Mouse (Mus musculus) intestine, embryonic 14.5 days (tissue): ENCODE results near the gene Prelid1. TPM values are rescaled to one million over a fixed set of nuclear protein-coding genes. Genes with fewer than 3 reads are reported as not detected.

Experiments
- ATAC-seq: fragments of 200-750 bp; cut with Nextera tagmentation; replicated peaks from 2 replicates; pipeline ENCODE4 v1.8.0; 2017; ENCODE audit warnings: low read depth, moderate number of reproducible peaks, moderate TSS enrichment, moderate library complexity; ENCODE audit not compliant: low FRiP score, low TSS enrichment
- DNase-seq: peaks from one replicate; pipeline ENCODE4 v3.0.0-alpha.2; 2018; ENCODE audit warnings: low spot score
- H3K27ac ChIP-seq: fragments of 300-500 bp; sonication (generic); 2 replicates; pipeline ENCODE4 v1.5.1; 2014; ENCODE audit warnings: low read depth, mild to moderate bottlenecking, control low read depth
- H3K27me3 ChIP-seq: fragments of 300-500 bp; sonication (generic); replicated peaks from 2 replicates; pipeline ENCODE4 v1.6.1; 2014; ENCODE audit warnings: low read length, control low read depth; ENCODE audit not compliant: control insufficient read depth, insufficient read depth
- H3K36me3 ChIP-seq: fragments of 300-500 bp; sonication (generic); 2 replicates; pipeline ENCODE4 v1.6.1; 2014; ENCODE audit warnings: low read length, control low read depth; ENCODE audit not compliant: control insufficient read depth, insufficient read depth
- H3K4me1 ChIP-seq: fragments of 300-500 bp; sonication (generic); replicated peaks from 2 replicates; pipeline ENCODE4 v1.6.1; 2014; ENCODE audit warnings: low read length, control low read depth, mixed read lengths; ENCODE audit not compliant: control insufficient read depth, insufficient read depth
- H3K4me2 ChIP-seq: fragments of 300-500 bp; sonication (generic); 2 replicates; pipeline ENCODE4 v1.6.1; 2014; ENCODE audit warnings: low read length
- H3K4me3 ChIP-seq: fragments of 300-500 bp; sonication (generic); 2 replicates; pipeline ENCODE4 v1.5.1; 2014; ENCODE audit warnings: low read depth, low read length, control low read depth, mixed read lengths
- H3K9ac ChIP-seq: fragments of 300-500 bp; sonication (generic); 2 replicates; pipeline ENCODE4 v1.6.1; 2014; ENCODE audit warnings: mild to moderate bottlenecking, low read length
- H3K9me3 ChIP-seq: fragments of 300-500 bp; sonication (generic); 2 replicates; pipeline ENCODE4 v1.6.1; 2016; ENCODE audit warnings: low read length, control low read depth; ENCODE audit not compliant: control insufficient read depth
- WGBS: fragments of 180-500 bp; shearing (Covaris S2); extraction: QIAGEN DNeasy Blood & Tissue Kit; methylation state at CpG from one replicate; pipeline ENCODE4 v1.1.7; 2014; 5-methylcytosine and 5-hydroxymethylcytosine counted together
- polyA plus RNA-seq: library from polyadenylated mRNA; unstranded; fragments of >200 nt; fragmentation: Nextera tagmentation; extraction: Ambion mirVana; gene quantifications from 2 replicates; pipeline ENCODE4 v1.2.1, GENCODE M21; 2014

Prelid1 gene
- polyA plus RNA-seq, result 586 and 598 TPM in 2 replicates

- Histone ChIP-seq H3K4me3 (peak within 1 kb of the TSS; percentile 89), H3K4me1 (peaks cover 20% of the 10 kb centered on the region), H3K4me2 (peak within 1 kb of the TSS; percentile 85), H3K36me3 (peaks cover 69% of the 10 kb centered on the region), H3K9ac (peak within 1 kb of the TSS; percentile 92), H3K27ac (no peak within 1 kb of the TSS; the same call in 1 of the 2 replicates), H3K9me3 (no peaks in the 10 kb centered on the region), H3K27me3 (no peaks in the 10 kb centered on the region)
- DNase-seq (no peak), ATAC-seq (no peak)
- WGBS, result 78% methylated on average over 4 of the region's 4 CpGs
These were observed at the start of gene Prelid1 for GRCm38 (mm10) chr13:55319931-55320533. Gene Prelid1, plus strand, starts transcription at chr13:55320500.

GRCm38 (mm10) chr13:55277203-55277602 lies 43.1 kb upstream of the Prelid1 start:
- ATAC-seq (no peak), DNase-seq (no peak)
- H3K4me2 ChIP-seq, result no peak overlapping the region
- WGBS, result 88% methylated on average over 5 of the region's 5 CpGs
- no peaks in the 10 kb centered on the region for H3K27me3 ChIP-seq
- no peak overlapping the region for H3K4me3 ChIP-seq
- no peak overlapping the region for H3K9ac ChIP-seq
- no peaks in the 10 kb centered on the region for H3K9me3 ChIP-seq
- no peak overlapping the region for H3K27ac ChIP-seq
- H3K4me1 ChIP-seq, result no peaks in the 10 kb centered on the region
- H3K36me3 ChIP-seq, result peaks cover 64% of the 10 kb centered on the region

- no peak overlapping the region for H3K9ac ChIP-seq
- H3K27ac ChIP-seq, result no peak overlapping the region
- no peaks in the 10 kb centered on the region for H3K9me3 ChIP-seq
- peaks cover 64% of the 10 kb centered on the region for H3K36me3 ChIP-seq
- 92% methylated on average over 5 of the region's 5 CpGs for whole genome bisulfite sequencing
- no peaks in the 10 kb centered on the region for H3K27me3 ChIP-seq
- no peaks in the 10 kb centered on the region for H3K4me1 ChIP-seq
- ATAC-seq (no peak), DNase-seq (no peak)
- H3K4me2 ChIP-seq, result no peak overlapping the region
- H3K4me3 ChIP-seq, result no peak overlapping the region
These were observed 42.7 kb upstream of the Prelid1 start for GRCm38 (mm10) chr13:55277646-55278045.

- Histone ChIP-seq H3K4me2 (no peak overlapping the region), H3K9me3 (no peaks in the 10 kb centered on the region), H3K4me1 (no peaks in the 10 kb centered on the region), H3K36me3 (peaks cover 81% of the 10 kb centered on the region), H3K27ac (no peak overlapping the region), H3K4me3 (no peak overlapping the region), H3K9ac (no peak overlapping the region), H3K27me3 (no peaks in the 10 kb centered on the region)
- DNase-seq (no peak), ATAC-seq (no peak)
- 87% methylated on average over 3 of the region's 3 CpGs for WGBS
These were observed 31.4 kb upstream of the Prelid1 start for GRCm38 (mm10) chr13:55288854-55289253.

- H3K4me1 ChIP-seq, result no peaks in the 10 kb centered on the region
- no peak overlapping the region for H3K27ac ChIP-seq
- H3K4me2 ChIP-seq, result no peak overlapping the region
- ATAC-seq (no peak), DNase-seq (no peak)
- H3K9me3 ChIP-seq, result no peaks in the 10 kb centered on the region
- no peak overlapping the region for H3K4me3 ChIP-seq
- no peak overlapping the region for H3K9ac ChIP-seq
- 91% methylated on average over 1 of the region's 1 CpGs for WGBS
- H3K36me3 ChIP-seq, result peaks cover 92% of the 10 kb centered on the region
- H3K27me3 ChIP-seq, result no peaks in the 10 kb centered on the region
These were observed 23.5 kb upstream of the Prelid1 start for GRCm38 (mm10) chr13:55296760-55297159.

- DNase-seq (no peak), ATAC-seq (no peak)
- Histone ChIP-seq H3K4me1 (no peaks in the 10 kb centered on the region), H3K27me3 (no peaks in the 10 kb centered on the region), H3K36me3 (peaks cover 95% of the 10 kb centered on the region), H3K9ac (no peak overlapping the region), H3K4me2 (no peak overlapping the region), H3K9me3 (no peaks in the 10 kb centered on the region), H3K27ac (no peak overlapping the region), H3K4me3 (no peak overlapping the region)
- WGBS, result 89% methylated on average over 5 of the region's 5 CpGs
These were observed 19.4 kb upstream of the Prelid1 start for GRCm38 (mm10) chr13:55300913-55301312.

GRCm38 (mm10) chr13:55312028-55312630 lies 8.2 kb upstream of the Prelid1 start:
- no peak overlapping the region for H3K27ac ChIP-seq
- H3K4me2 ChIP-seq, result no peak overlapping the region
- H3K4me3 ChIP-seq, result no peak overlapping the region
- H3K9ac ChIP-seq, result no peak overlapping the region
- no peaks in the 10 kb centered on the region for H3K9me3 ChIP-seq
- peaks cover 92% of the 10 kb centered on the region for H3K36me3 ChIP-seq
- no peaks in the 10 kb centered on the region for H3K4me1 ChIP-seq
- no peaks in the 10 kb centered on the region for H3K27me3 ChIP-seq
- no peak for DNase-seq
- no peak for ATAC-seq
- 87% methylated on average over 8 of the region's 8 CpGs for WGBS

- Histone ChIP-seq H3K27me3 (no peaks in the 10 kb centered on the region), H3K9ac (no peak overlapping the region), H3K27ac (no peak overlapping the region), H3K4me1 (no peaks in the 10 kb centered on the region), H3K4me2 (no peak overlapping the region), H3K9me3 (no peaks in the 10 kb centered on the region), H3K4me3 (no peak overlapping the region), H3K36me3 (peaks cover 92% of the 10 kb centered on the region)
- no peak for DNase-seq
- 89% methylated on average over 9 of the region's 9 CpGs for WGBS
- ATAC-seq, result no peak
These were observed 7.2 kb upstream of the Prelid1 start for GRCm38 (mm10) chr13:55313051-55313450.

- Histone ChIP-seq H3K9me3 (no peaks in the 10 kb centered on the region), H3K27ac (no peak overlapping the region), H3K4me2 (no peak overlapping the region), H3K27me3 (no peaks in the 10 kb centered on the region), H3K4me1 (no peaks in the 10 kb centered on the region), H3K9ac (no peak overlapping the region), H3K4me3 (no peak overlapping the region), H3K36me3 (peaks cover 97% of the 10 kb centered on the region)
- DNase-seq (no peak), ATAC-seq (no peak)
- WGBS, result 90% methylated on average over 2 of the region's 2 CpGs
These were observed 5.3 kb upstream of the Prelid1 start for GRCm38 (mm10) chr13:55314891-55315412.
